Mouse (Mus musculus) Patski (cell line): ENCODE measurements at regions not wholly inside any gene's neighbourhood (a gene's known extent, or its start where the extent isn't known, plus 50 kb on each side); places are given as distances from the start of the nearest gene placed in this dataset.
"Not testable (repeated sequence)": the region's sequence is repeated elsewhere in the genome, so short reads cannot be mapped to it uniquely, and the experiment has no call there.

Experiments
- ATAC-seq: fragments of 100-300 bp; one replicate; pipeline ENCODE4 v1.8.0; 2021
- CTCF ChIA-PET: fragments of 350-600 bp; sonication (Branson Sonifier 250); formaldehyde crosslinking; loops from one replicate; lab custom pipeline; 2022; ENCODE audit warnings: inconsistent platforms; lab: Charles Lee
- POLR2A ChIA-PET: fragments of 350-600 bp; sonication (Branson Sonifier 250); formaldehyde crosslinking; loops from one replicate; lab custom pipeline; 2022; ENCODE audit warnings: antibody characterized with exemption, inconsistent platforms; lab: Charles Lee
- DNase-seq: peaks from one replicate; pipeline ENCODE4 v3.0.0-alpha.2; 2011; ENCODE audit warnings: low read depth, low spot score
- H3K27me3 ChIP-seq: fragments of 371-371 bp; one replicate; pipeline ENCODE4 v1.5.1; 2021
- CTCF ChIP-seq: fragments of 100-300 bp; IDR thresholded peaks from one replicate; pipeline ENCODE4 v1.5.1; 2021
- in situ Hi-C: fragments of 300-500 bp; cut with MboI; formaldehyde crosslinking; loops from 3 replicates; pipeline ENCODE4 v1.11.1; 2018; ENCODE audit warnings: low pct_unique_long_range_greater_than_20kb, mixed read lengths

DNA sequence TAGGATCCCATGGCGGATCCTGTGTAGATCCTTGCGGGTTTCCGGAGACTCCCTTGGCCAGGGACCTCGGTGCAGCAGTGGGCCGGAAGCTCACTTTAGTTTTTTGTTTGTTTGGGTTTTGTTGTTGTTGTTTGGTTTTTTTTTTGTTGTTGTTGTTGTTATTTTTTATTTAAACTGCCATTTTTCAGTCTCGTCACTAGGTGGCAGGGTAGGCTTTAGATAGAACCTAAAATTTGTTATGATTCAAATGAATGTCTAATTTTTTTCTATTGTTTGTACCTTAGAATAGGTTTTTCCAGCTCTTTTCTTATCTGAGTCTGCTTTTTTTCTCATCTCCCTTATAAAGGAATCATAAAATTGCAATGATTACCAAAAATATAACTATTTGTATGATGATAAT lies 834.4 kb upstream of the Tacstd2 start:
- ATAC-seq (no peak), DNase-seq (no peak)
- in situ Hi-C loops, result no loop called here
- POLR2A ChIA-PET, result no interaction called here
- H3K27me3 ChIP-seq, result no peaks in the 10 kb centered on the region
- TF ChIP-seq CTCF, result no peak
- CTCF ChIA-PET, result no interaction called here

DNA sequence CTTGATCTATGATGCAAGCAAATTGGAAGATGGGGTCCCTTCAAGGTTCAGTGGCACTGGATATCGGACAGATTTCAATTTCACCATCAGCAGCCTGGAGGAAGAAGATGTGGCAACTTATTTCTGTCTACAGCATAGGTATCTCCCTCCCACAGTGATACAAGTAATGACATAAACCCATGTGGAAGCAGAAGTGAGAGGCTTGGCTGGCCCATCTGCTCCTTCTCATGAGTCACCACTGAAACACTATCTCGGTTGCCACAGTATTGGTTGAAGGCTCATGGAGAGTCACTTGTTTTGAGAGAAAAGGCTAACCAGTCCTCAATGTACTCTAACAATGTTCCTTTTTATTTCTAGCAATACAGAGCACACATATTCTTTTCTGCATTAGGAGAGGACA lies 804.2 kb upstream of the Tacstd2 start:
- H3K27me3 ChIP-seq, result no peaks in the 10 kb centered on the region
- POLR2A ChIA-PET, result no interaction called here
- in situ Hi-C loops, result no loop called here
- ATAC-seq (no peak), DNase-seq (no peak)
- TF ChIP-seq CTCF, result no peak
- CTCF ChIA-PET, result no interaction called here

GRCm38 (mm10) chr6:68339205-68339604 lies 803.6 kb upstream of the Tacstd2 start:
- CTCF ChIA-PET, ATAC-seq, in situ Hi-C loops, DNase-seq, POLR2A ChIA-PET, H3K27me3 ChIP-seq: not testable (repeated sequence)

DNA sequence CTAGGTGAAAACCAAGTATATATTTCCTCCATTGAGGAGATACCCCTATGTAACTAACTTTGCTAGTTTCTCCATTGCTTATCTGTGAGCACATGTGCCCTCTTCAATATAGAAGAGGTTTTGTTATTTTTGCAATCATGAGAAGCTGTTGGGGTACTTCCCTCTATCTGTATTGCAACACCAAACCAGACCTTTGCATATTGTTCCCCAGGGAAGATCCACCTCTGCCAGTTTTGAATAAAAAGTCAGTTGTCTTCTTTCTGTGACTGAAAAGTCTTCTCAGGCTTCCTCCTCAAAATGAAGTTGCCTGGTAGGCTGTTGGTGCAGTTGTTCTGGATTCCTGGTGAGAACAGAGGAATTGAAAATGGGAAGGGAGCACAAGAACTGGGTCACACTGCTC lies 775.8 kb upstream of the Tacstd2 start:
- no peaks in the 10 kb centered on the region for H3K27me3 ChIP-seq
- CTCF ChIA-PET, result no interaction called here
- POLR2A ChIA-PET, result no interaction called here
- in situ Hi-C loops, result loop anchor here (5.0 kb wide), 1 partner anchor 149 kb away; no protein-coding TSS in a partner anchor
- no peak for ATAC-seq
- TF ChIP-seq CTCF, result no peak
- no peak for DNase-seq

- CTCF ChIA-PET, result no interaction called here
- no peak for ATAC-seq
- POLR2A ChIA-PET, result no interaction called here
- no peak for TF ChIP-seq CTCF
- no peaks in the 10 kb centered on the region for H3K27me3 ChIP-seq
- in situ Hi-C loops, result no loop called here
- no peak for DNase-seq
Observed at GRCm38 (mm10) chr6:68302133-68302532, 766.5 kb upstream of the Tacstd2 start.

- in situ Hi-C loops, result no loop called here
- ATAC-seq (no peak), DNase-seq (no peak)
- ChIA-PET CTCF (no interaction called here), POLR2A (no interaction called here)
- TF ChIP-seq CTCF, result no peak
- no peaks in the 10 kb centered on the region for H3K27me3 ChIP-seq
Observed at GRCm38 (mm10) chr6:68256725-68257124, 721.1 kb upstream of the Tacstd2 start.

DNA sequence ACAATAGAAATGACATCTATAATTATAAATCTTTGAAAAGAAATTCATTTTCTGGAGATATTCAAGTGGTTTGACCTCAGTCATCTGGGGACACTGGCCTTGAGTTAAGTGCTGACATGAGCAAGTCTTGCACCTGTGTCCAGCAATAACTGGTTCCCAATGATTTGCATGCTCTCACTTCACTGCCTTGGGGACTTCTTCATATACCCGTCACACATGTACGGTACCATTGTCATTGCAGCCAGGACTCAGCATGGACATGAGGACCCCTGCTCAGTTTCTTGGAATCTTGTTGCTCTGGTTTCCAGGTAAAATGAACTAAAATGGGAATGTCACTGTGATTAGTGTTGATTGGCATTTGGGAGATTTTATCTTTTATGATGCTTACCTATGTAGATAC lies 720.6 kb upstream of the Tacstd2 start:
- in situ Hi-C loops, result no loop called here
- ChIA-PET POLR2A (no interaction called here), CTCF (no interaction called here)
- TF ChIP-seq CTCF, result no peak
- ATAC-seq, result no peak
- H3K27me3 ChIP-seq, result no peaks in the 10 kb centered on the region
- DNase-seq, result no peak

DNA sequence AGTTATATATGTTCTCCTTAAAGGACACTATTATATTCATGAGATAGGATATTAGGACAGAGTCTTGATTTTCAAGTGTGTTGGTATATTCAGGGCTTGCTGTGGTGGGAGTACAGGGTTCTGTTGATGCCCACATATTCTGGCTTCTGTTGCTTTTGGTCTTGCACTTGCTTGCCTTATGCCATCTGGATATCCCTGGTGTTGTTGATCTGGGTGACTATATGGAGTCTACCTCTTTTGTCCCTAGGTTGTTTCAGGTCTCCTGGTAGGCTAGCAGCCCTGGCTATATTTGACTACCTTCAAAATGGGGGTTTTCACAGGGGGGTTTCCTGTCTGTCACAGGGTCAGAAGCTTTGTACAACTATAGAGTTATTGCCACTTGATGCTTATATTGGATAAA lies 717.1 kb upstream of the Tacstd2 start:
- no peak for DNase-seq
- ChIA-PET CTCF (no interaction called here), POLR2A (no interaction called here)
- in situ Hi-C loops, result no loop called here
- TF ChIP-seq CTCF, result no peak
- no peak for ATAC-seq
- no peaks in the 10 kb centered on the region for H3K27me3 ChIP-seq

DNA sequence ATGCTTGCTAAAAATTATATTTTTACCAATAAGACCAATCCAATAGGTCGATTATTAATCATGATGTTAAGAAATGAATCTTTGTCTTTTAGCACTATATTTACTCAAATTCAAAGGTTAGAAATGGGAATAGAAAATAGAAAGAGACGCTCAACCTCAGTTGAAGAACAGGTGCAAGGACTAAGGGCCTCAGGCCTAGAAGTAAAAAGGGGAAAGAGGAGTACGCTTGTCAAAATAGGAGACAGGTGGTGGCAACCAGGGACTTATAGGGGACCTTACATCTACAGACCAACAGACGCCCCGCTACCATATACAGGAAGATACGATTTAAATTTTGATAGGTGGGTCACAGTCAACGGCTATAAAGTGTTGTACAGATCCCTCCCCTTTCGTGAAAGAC lies 715.7 kb upstream of the Tacstd2 start:
- CTCF ChIA-PET, ATAC-seq, in situ Hi-C loops, POLR2A ChIA-PET, H3K27me3 ChIP-seq, DNase-seq: not testable (repeated sequence)

DNA sequence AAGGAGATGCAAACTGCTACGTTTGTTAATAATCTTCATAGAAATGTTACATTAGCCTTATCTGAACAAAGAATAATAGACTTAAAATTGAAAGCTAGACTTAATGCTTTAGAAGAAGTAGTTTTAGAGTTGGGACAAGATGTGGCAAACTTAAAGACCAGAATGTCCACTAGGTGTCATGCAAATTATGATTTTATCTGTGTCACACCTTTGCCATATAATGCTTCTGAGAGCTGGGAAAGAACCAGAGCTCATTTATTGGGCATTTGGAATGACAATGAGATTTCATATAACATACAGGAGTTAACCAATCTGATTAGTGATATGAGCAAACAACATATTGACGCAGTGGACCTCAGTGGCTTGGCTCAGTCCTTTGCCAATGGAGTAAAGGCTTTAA lies 714.8 kb upstream of the Tacstd2 start:
- DNase-seq, in situ Hi-C loops, ATAC-seq, CTCF ChIA-PET, H3K27me3 ChIP-seq, POLR2A ChIA-PET: not testable (repeated sequence)

- POLR2A ChIA-PET, H3K27me3 ChIP-seq, in situ Hi-C loops, DNase-seq, CTCF ChIA-PET: not testable (repeated sequence)
- ATAC-seq, result peak; percentile 20
Observed at GRCm38 (mm10) chr6:68249259-68249658, 713.7 kb upstream of the Tacstd2 start.

- CTCF ChIA-PET, in situ Hi-C loops, H3K27me3 ChIP-seq, DNase-seq, POLR2A ChIA-PET, ATAC-seq: not testable (repeated sequence)
Observed at GRCm38 (mm10) chr6:68248018-68248533, 712.5 kb upstream of the Tacstd2 start.

DNA sequence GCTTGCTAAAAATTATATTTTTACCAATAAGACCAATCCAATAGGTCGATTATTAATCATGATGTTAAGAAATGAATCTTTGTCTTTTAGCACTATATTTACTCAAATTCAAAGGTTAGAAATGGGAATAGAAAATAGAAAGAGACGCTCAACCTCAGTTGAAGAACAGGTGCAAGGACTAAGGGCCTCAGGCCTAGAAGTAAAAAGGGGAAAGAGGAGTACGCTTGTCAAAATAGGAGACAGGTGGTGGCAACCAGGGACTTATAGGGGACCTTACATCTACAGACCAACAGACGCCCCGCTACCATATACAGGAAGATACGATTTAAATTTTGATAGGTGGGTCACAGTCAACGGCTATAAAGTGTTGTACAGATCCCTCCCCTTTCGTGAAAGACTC lies 707.2 kb upstream of the Tacstd2 start:
- ATAC-seq, DNase-seq, in situ Hi-C loops, H3K27me3 ChIP-seq, POLR2A ChIA-PET, CTCF ChIA-PET: not testable (repeated sequence)
